Comparison of ENCODE assay signal across 7 mouse cellular contexts in genomic region chr4:154506774-154507435, GRCm38 (mm10).
DNase-seq lines count a peak whose midpoint lies in the region; ATAC-seq and TF ChIP-seq lines count a peak whose summit lies in the region.

No protein-coding gene starts in this region.

- H3K4me2 ChIP-seq in forebrain, embryonic 11.5 days (ENCODE audit: low read depth, low read length, severe bottlenecking): peak overlapping the region; percentile 43

- peak overlapping the region; percentile 26; the same call in 1 of the 2 replicates for H3K27ac ChIP-seq in cortical plate, adult 2 months (ENCODE audit: insufficient read depth, low read length)
- peak overlapping the region; percentile 70 for H3K27ac ChIP-seq in forebrain, embryonic 11.5 days (ENCODE audit: low read depth, low read length)

- no peaks in the 10 kb centered on the region for H3K27me3 ChIP-seq in forebrain, embryonic 11.5 days (ENCODE audit: control insufficient read depth, insufficient read depth, low read length)

- no peak for TF ChIP-seq POLR2A in cortical plate, adult 2 months (IDR thresholded peaks at IDR 0.05; ENCODE audit: extremely low read depth, insufficient read depth, low read length)

- H3K4me3 ChIP-seq in cortical plate, adult 2 months (ENCODE audit: insufficient read depth, low read length): no peak overlapping the region
- H3K4me3 ChIP-seq in forebrain, embryonic 11.5 days (ENCODE audit: low read depth, low read length): 0 out of 2 replicates have a peak overlapping the region, but pooled peaks have one; percentile 5

- H3K36me3 ChIP-seq in forebrain, embryonic 11.5 days (ENCODE audit: control insufficient read depth, insufficient read depth, low read length): no peaks in the 10 kb centered on the region

- TF ChIP-seq CTCF in cortical plate, adult 2 months (IDR thresholded peaks at IDR 0.05; ENCODE audit: extremely low read depth, insufficient read depth, low read length): no peak

- peaks cover 2% of the 10 kb centered on the region; the same call in 1 of the 2 replicates for H3K4me1 ChIP-seq in cortical plate, adult 2 months (ENCODE audit: control insufficient read depth, insufficient read depth, low read length)
- H3K4me1 ChIP-seq in forebrain, embryonic 11.5 days (replicated peaks; ENCODE audit: control insufficient read depth, insufficient read depth, low read length): peaks cover 66% of the 10 kb centered on the region

- ATAC-seq in forebrain, embryonic 11.5 days (replicated peaks; ENCODE audit: low FRiP score): peak; percentile 72

- H3K9ac ChIP-seq in forebrain, embryonic 11.5 days (ENCODE audit: low read length): no peak overlapping the region

- no peaks in the 10 kb centered on the region for H3K9me3 ChIP-seq in forebrain, embryonic 11.5 days (ENCODE audit: control insufficient read depth, low read length)

- 2% methylated on average over 20 of the region's 20 CpGs for WGBS in forebrain, embryonic 11.5 days

- DNase-seq in forebrain, embryonic 11.5 days (ENCODE audit: low spot score): peak; percentile 87
- DNase-seq in layer of hippocampus, postnatal 14 days (ENCODE audit: low spot score in 2 of 2): peak; percentile 40 to 63
- peak; percentile 78 for DNase-seq in retina, embryonic 14.5 days (ENCODE audit: low spot score)
- no peak for DNase-seq in cerebellum, adult 11-12 months
- DNase-seq in gastrocnemius, postnatal 10 days: no peak
- DNase-seq in gastrocnemius, postnatal 25 days: no peak

Comparison
In these comparisons a context has a peak if more than half of its experiments do, and no peak if none do; other contexts are left out.
1. DNase-seq: peak in forebrain, embryonic 11.5 days (single experiment), layer of hippocampus, postnatal 14 days (2 of 2) and retina, embryonic 14.5 days (single experiment); none in cerebellum, adult 11-12 months (single experiment), gastrocnemius, postnatal 10 days (single experiment) and gastrocnemius, postnatal 25 days (single experiment).